Mouse (Mus musculus) hindbrain, embryonic 10.5 days (tissue): ENCODE measurements at regions not wholly inside any gene's neighbourhood (a gene's known extent, or its start where the extent isn't known, plus 50 kb on each side); places are given as distances from the start of the nearest gene placed in this dataset.
A peak's percentile ranks its signal among the peaks of the same experiment; 100 is the strongest.

ENCODE experiments used
- DNase-seq: peaks from one replicate; pipeline ENCODE4 v3.0.0-alpha.2; 2017; ENCODE audit warnings: low spot score
- H3K27ac ChIP-seq: fragments of 300-500 bp; sonication (generic); 2 replicates; pipeline ENCODE4 v1.5.1; 2016; ENCODE audit warnings: mild to moderate bottlenecking, moderate library complexity
- H3K27me3 ChIP-seq: fragments of 300-500 bp; sonication (generic); 2 replicates; pipeline ENCODE4 v1.6.1; 2016; ENCODE audit warnings: mild to moderate bottlenecking; ENCODE audit not compliant: poor library complexity, insufficient read depth, severe bottlenecking
- H3K36me3 ChIP-seq: fragments of 300-500 bp; sonication (generic); 2 replicates; pipeline ENCODE4 v1.6.1; 2016; ENCODE audit warnings: mild to moderate bottlenecking, moderate library complexity
- H3K4me1 ChIP-seq: fragments of 300-500 bp; sonication (generic); replicated peaks from 2 replicates; pipeline ENCODE4 v1.6.1; 2016; ENCODE audit warnings: mild to moderate bottlenecking
- H3K4me3 ChIP-seq: fragments of 300-500 bp; sonication (generic); 2 replicates; pipeline ENCODE4 v1.5.1; 2016; ENCODE audit warnings: mild to moderate bottlenecking, moderate library complexity
- H3K9me3 ChIP-seq: fragments of 300-500 bp; sonication (generic); 2 replicates; pipeline ENCODE4 v1.6.1; 2016; ENCODE audit warnings: mild to moderate bottlenecking, moderate library complexity
- WGBS: fragments of 180-500 bp; shearing (Covaris S2); methylation state at CpG from one replicate; pipeline ENCODE4 v1.1.7; 2016; 5-methylcytosine and 5-hydroxymethylcytosine counted together

DNA sequence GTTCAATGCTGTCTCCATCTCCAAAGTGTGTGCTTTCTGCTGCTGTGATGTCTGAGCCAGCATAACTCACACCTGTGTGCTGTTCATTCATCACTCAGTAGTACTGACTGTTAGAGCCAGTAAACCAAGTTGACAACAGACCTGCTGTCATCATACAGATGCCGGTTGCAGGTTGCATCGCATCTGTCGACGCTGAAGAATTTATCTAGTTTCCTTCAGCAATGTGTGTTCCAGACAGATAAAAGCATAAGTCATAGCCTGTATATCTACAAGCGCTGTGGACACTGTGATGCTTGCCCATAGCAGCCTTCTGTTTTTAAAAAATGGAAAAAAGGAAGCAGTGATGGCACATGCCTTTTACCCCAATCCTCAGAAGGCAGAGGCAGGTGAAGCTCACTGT, 524.6 kb upstream of the Adamts9 start:
- H3K27me3 ChIP-seq, result no peaks in the 10 kb centered on the region
- no peaks in the 10 kb centered on the region for H3K36me3 ChIP-seq
- H3K9me3 ChIP-seq, result no peaks in the 10 kb centered on the region
- no peaks in the 10 kb centered on the region for H3K4me1 ChIP-seq
- 94% methylated on average over 5 of the region's 5 CpGs for WGBS
- DNase-seq, result no peak
- H3K27ac ChIP-seq, result no peak overlapping the region
- H3K4me3 ChIP-seq, result no peak overlapping the region

DNA sequence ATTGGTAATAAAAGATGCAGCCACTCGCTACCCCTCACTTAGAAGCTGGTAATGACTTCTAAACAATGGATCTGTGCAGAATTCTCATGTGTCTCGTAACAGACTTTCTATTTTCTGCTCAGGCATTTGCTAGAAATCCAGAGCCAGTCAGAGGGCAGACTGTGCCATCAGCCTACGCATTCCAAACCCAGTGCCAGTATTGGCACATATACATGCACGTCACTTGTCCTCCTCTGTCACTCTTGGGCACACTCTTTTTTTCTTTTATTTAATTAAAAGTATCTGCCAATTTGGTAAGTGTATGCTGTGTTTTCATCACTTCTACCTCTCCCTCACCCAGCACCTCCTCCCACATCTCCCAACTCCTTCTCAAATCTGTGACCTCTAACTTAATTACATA, 519.6 kb upstream of the Adamts9 start:
- no peaks in the 10 kb centered on the region for H3K4me1 ChIP-seq
- H3K27me3 ChIP-seq, result no peaks in the 10 kb centered on the region
- WGBS, result 91% methylated on average over 4 of the region's 4 CpGs
- H3K27ac ChIP-seq, result no peak overlapping the region
- no peaks in the 10 kb centered on the region for H3K9me3 ChIP-seq
- no peak overlapping the region for H3K4me3 ChIP-seq
- DNase-seq, result no peak
- H3K36me3 ChIP-seq, result no peaks in the 10 kb centered on the region

DNA sequence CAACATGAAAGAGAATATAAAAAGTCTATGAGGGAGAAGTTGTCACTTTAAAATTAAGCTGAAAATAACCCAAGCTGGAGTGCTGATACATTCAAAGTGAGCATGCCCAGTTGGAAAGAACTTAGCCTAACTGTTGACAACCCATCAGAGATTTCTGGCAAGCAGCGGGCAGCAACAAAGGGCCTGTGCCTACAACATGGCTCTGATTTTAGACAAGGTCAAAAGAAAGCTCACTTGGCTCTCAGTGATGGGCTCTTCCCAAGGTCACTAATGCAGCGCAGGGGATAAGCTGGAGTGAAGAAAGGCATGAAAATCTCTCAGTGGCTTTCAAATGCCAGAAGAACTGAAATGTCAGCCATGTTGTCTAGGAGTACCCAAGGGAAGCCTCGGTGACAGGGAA, 518.1 kb upstream of the Adamts9 start:
- no peak for DNase-seq
- 88% methylated on average over 3 of the region's 3 CpGs for WGBS
- H3K27me3 ChIP-seq, result no peaks in the 10 kb centered on the region
- H3K36me3 ChIP-seq, result no peaks in the 10 kb centered on the region
- no peak overlapping the region for H3K4me3 ChIP-seq
- H3K27ac ChIP-seq, result no peak overlapping the region
- no peaks in the 10 kb centered on the region for H3K9me3 ChIP-seq
- no peaks in the 10 kb centered on the region for H3K4me1 ChIP-seq

DNA sequence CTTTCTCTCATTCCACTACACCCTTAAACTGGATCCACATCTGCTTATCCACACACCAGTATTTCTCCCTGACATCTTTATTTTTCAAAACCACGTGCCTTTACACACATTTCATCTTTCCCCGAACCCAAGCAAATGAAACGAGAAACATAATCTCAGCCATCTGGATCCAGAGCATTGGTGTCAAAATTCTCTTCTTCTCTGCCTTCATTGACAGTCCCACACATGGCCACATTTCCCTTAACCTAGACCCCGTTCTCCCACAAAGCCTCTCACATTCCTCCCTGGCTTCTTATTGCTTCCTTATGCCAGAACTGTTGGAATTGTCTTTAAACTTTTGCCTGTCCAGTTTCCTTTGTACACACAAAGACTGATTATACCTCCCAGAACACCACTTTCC, 514.3 kb upstream of the Adamts9 start:
- Histone ChIP-seq H3K27me3 (no peaks in the 10 kb centered on the region), H3K4me3 (no peak overlapping the region), H3K4me1 (no peaks in the 10 kb centered on the region), H3K36me3 (no peaks in the 10 kb centered on the region), H3K27ac (no peak overlapping the region), H3K9me3 (no peaks in the 10 kb centered on the region)
- 69% methylated on average over 4 of the region's 4 CpGs for WGBS
- no peak for DNase-seq

DNA sequence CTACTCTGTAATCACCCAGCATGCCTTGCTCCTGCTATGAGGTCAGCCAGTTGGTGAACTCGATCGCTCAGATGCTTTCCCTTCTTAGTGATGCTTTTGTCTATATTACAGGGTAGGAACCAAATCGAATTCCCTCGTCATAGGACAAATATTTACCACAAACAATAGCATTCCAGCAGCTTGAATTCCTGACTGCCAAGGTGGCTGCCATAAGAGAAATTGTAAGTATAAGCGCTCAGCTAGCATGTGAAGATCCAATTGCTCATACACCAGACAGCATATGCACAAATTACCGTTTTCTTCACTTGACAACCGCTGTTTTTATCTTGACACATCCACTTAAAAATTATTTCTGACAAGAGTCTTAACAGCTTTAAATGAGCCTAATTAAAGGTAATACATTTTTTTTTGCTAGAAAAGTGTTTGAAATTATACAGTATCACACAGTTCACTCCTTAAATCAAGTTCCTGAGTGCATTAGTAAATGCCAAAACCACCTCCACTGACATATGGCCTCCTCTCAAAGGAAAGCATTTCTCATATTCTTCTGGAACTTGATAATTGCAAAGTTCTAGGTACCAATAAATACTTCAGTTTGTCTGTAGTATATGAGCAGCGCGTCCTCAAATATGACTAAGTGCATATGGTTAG, 513.2 kb upstream of the Adamts9 start:
- no peaks in the 10 kb centered on the region for H3K36me3 ChIP-seq
- no peaks in the 10 kb centered on the region for H3K27me3 ChIP-seq
- no peaks in the 10 kb centered on the region for H3K9me3 ChIP-seq
- H3K4me1 ChIP-seq, result no peaks in the 10 kb centered on the region
- no peak overlapping the region for H3K4me3 ChIP-seq
- no peak for DNase-seq
- 88% methylated on average over 9 of the region's 9 CpGs for WGBS
- no peak overlapping the region for H3K27ac ChIP-seq

DNA sequence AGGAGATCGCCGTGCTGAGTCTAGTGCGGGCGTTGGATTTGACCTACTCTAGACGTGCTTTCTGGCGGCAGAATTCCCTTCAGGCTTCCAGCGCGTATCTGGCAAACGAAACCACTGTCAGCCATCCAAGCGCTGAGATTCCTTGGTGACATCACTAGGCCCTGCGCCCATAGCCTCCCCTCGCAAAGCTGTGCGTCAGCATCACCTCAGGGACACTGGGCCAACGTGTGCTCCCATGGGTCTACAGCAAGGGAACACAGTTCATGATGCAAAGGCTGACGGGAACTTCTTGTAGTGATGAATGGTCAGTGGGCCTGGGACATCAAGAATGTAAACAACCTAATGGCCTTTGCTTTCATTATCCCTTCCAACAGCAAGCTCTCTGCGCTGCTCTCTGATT, 502.3 kb upstream of the Adamts9 start:
- H3K36me3 ChIP-seq, result no peaks in the 10 kb centered on the region
- WGBS, result 80% methylated on average over 16 of the region's 16 CpGs
- H3K27me3 ChIP-seq, result no peaks in the 10 kb centered on the region
- no peak overlapping the region for H3K4me3 ChIP-seq
- no peak for DNase-seq
- no peaks in the 10 kb centered on the region for H3K9me3 ChIP-seq
- H3K27ac ChIP-seq, result no peak overlapping the region
- peaks cover 12% of the 10 kb centered on the region for H3K4me1 ChIP-seq

DNA sequence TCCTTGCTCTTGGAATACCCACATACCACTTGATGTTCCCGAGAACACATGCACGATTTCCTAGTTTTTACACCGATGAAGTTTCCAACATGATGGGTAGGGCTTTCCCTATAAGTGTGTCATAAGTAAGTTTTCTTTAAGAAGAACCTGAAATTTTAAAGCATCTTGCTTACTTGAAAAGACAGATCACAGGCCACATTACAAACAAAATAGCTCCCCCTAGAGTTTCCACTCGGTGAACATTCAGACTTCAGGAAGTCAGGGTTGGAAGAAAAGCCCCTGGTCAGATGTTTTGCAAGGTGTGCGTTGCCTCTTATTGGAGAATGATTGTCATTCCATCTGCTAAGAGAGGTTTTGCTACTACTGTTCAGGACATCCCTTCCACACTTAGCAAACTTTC, 501.8 kb upstream of the Adamts9 start:
- Histone ChIP-seq H3K4me3 (no peak overlapping the region), H3K9me3 (no peaks in the 10 kb centered on the region), H3K4me1 (peaks cover 12% of the 10 kb centered on the region), H3K36me3 (no peaks in the 10 kb centered on the region), H3K27ac (no peak overlapping the region), H3K27me3 (no peaks in the 10 kb centered on the region)
- DNase-seq, result no peak
- WGBS, result 67% methylated on average over 5 of the region's 5 CpGs

DNA sequence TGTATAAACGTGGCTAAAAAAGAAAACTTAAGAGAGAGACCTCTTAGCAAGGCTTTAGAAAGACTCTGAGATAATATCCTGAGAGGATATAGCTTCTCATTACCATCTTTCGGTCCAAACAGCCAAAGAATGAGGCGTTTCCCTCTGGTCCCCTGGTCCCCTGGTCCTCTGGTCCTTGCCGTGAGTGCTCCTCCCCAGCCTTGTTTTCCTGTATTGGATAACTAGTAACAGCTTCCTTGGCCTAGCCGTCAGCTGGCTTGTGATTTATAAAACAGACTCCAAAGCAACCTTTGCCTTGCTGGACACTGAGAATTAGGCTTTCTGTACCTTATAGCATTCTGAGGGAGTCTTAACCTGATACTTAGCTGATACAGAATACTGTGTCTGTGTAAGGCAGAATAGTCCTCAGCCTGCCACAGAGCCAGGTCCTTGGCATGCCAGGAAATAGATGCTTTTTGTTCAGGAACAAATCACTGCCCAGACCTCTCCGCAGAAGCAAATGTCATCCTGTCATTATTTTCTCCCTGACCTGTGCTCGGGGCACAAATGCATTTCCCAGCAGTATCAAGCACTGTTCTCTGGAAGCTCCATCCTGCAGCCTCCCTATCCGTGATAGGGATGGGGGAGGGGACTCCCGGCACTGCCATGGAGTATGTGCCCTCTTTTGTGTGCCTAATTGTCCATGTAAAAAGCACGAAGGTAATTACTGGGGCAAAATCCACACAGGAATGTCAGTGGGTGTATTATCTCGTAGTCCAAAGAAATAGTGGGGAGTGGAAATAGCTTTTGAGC, 500.7 kb upstream of the Adamts9 start:
- H3K4me3 ChIP-seq, result no peak overlapping the region
- H3K36me3 ChIP-seq, result no peaks in the 10 kb centered on the region
- H3K27me3 ChIP-seq, result no peaks in the 10 kb centered on the region
- peaks cover 12% of the 10 kb centered on the region for H3K4me1 ChIP-seq
- 31% methylated on average over 11 of the region's 11 CpGs for WGBS
- peak; percentile 9 for DNase-seq
- no peak overlapping the region for H3K27ac ChIP-seq
- H3K9me3 ChIP-seq, result no peaks in the 10 kb centered on the region

DNA sequence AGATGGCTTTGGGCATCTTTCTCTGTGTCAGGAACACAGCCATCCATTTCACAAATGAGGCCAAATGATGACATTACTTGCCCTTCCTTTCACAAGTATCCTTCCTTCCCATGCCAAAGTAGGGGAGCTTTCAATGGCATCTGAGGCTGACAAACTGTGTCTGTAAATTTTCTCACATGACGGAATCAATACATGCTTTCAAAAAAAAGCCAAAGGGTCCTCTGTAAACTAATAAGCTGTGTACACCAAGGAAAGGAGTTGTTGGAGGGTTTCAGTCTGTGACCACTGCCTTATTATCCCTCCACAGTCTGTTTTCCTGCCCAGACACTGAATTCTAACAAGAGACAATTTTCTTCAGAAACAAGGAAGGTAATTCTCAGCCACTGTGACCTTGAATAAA, 490.2 kb upstream of the Adamts9 start:
- no peak overlapping the region for H3K4me3 ChIP-seq
- H3K36me3 ChIP-seq, result no peaks in the 10 kb centered on the region
- DNase-seq, result no peak
- H3K27me3 ChIP-seq, result no peaks in the 10 kb centered on the region
- H3K4me1 ChIP-seq, result no peaks in the 10 kb centered on the region
- no peaks in the 10 kb centered on the region for H3K9me3 ChIP-seq
- 78% methylated on average over 1 of the region's 1 CpGs for WGBS
- H3K27ac ChIP-seq, result no peak overlapping the region

DNA sequence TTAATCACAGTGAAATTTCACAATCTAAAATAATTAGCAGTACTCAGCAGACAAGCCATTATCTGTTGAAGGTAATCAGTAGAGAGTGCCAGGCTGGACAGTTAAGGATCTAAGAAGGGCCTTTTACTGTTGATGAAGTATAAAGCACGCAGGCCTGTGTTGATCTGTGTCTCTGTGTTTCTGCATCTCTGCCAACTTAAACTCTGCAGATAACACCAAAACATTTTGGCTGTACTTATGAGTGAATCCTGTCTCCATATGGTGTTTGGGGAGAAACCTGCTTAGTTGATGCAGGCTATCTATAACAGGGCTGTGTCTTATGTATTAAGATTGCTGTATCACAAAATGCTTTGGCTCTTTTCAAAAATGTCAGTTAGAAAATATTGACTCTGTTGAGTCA, 482.8 kb upstream of the Adamts9 start:
- Histone ChIP-seq H3K36me3 (no peaks in the 10 kb centered on the region), H3K27ac (no peak overlapping the region), H3K27me3 (no peaks in the 10 kb centered on the region), H3K4me1 (no peaks in the 10 kb centered on the region), H3K9me3 (no peaks in the 10 kb centered on the region), H3K4me3 (no peak overlapping the region)
- DNase-seq, result no peak
- WGBS, result 90% methylated on average over 1 of the region's 1 CpGs

DNA sequence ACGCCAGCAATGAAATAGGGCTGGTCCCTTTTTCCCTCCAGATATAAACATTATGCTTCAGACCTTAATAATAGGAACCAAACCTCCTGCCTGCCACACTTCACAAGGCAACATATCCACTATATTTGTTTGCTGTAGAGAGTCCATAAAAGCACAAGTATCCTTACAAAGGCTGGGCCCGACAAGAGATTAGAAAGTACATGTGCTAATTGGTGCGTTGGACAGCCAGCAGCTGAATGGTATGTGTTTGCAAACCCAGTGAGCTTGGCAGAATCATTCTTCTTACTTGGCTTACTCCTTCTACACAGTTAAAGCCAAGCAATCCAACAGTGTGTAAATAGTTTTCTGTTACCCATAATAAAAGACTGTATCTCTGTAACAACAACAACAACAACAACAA, 479.6 kb upstream of the Adamts9 start:
- no peaks in the 10 kb centered on the region for H3K27me3 ChIP-seq
- H3K4me1 ChIP-seq, result no peaks in the 10 kb centered on the region
- no peaks in the 10 kb centered on the region for H3K36me3 ChIP-seq
- DNase-seq, result no peak
- WGBS, result 81% methylated on average over 3 of the region's 3 CpGs
- no peak overlapping the region for H3K4me3 ChIP-seq
- no peak overlapping the region for H3K27ac ChIP-seq
- no peaks in the 10 kb centered on the region for H3K9me3 ChIP-seq

DNA sequence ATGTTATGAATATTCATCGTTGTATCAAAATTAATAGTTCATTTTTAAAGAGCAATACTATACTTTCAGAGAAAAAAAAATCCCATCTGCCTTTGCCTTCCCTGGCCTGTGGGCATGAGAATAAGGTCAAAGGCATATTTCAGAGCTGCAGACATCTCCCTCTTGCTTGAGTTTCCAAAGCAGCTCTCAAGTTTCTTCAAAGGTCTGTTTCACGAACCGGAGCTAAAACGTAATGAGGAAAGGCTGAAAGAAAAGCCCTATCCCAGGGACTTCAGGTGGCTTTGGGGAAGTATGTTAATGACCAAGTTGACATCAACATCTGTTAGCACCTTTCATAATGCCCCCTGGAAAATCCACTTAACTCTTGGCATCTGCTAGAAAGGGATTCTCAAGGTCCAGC, 479.0 kb upstream of the Adamts9 start:
- no peak overlapping the region for H3K27ac ChIP-seq
- no peaks in the 10 kb centered on the region for H3K9me3 ChIP-seq
- no peak overlapping the region for H3K4me3 ChIP-seq
- DNase-seq, result no peak
- no peaks in the 10 kb centered on the region for H3K27me3 ChIP-seq
- H3K4me1 ChIP-seq, result no peaks in the 10 kb centered on the region
- WGBS, result 67% methylated on average over 4 of the region's 4 CpGs
- no peaks in the 10 kb centered on the region for H3K36me3 ChIP-seq

DNA sequence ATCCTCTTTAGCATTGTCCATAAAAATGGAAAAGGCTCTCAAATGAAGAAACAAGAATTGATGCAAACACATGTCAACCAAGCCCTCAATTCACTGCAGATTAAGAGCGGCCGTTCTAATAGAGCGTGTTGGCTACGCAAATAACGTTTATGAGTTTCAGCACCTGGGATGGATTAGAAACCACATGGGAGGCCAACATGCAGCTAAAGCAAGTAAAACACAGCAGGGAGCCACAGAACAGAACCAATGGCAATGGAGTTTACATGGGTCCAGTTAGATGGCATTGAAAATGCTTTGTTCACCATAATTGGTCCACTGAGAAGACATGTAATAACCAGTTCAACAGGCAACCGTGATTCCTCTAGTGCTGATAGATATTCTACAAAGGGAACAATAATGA, 474.3 kb upstream of the Adamts9 start:
- no peaks in the 10 kb centered on the region for H3K4me1 ChIP-seq
- H3K36me3 ChIP-seq, result no peaks in the 10 kb centered on the region
- 87% methylated on average over 6 of the region's 6 CpGs for WGBS
- no peaks in the 10 kb centered on the region for H3K27me3 ChIP-seq
- H3K4me3 ChIP-seq, result no peak overlapping the region
- no peaks in the 10 kb centered on the region for H3K9me3 ChIP-seq
- H3K27ac ChIP-seq, result no peak overlapping the region
- DNase-seq, result no peak
